Mouse (Mus musculus) lung, postnatal 0 days (tissue): ENCODE measurements at regions not wholly inside any gene's neighbourhood (a gene's known extent, or its start where the extent isn't known, plus 50 kb on each side); places are given as distances from the start of the nearest gene placed in this dataset.

Source experiments
- ATAC-seq: fragments of 200-750 bp; cut with Nextera tagmentation; 2 replicates; pipeline ENCODE4 v1.8.0; 2017; ENCODE audit warnings: moderate library complexity
- DNase-seq: peaks from one replicate; pipeline ENCODE4 v3.0.0-alpha.2; 2016; ENCODE audit warnings: low spot score
- H3K27ac ChIP-seq: fragments of 300-500 bp; sonication (generic); 2 replicates; pipeline ENCODE4 v1.5.1; 2014; ENCODE audit warnings: antibody characterized with exemption, mild to moderate bottlenecking, low read length, mixed read lengths
- H3K27me3 ChIP-seq: fragments of 300-500 bp; sonication (generic); replicated peaks from 2 replicates; pipeline ENCODE4 v1.6.1; 2014; ENCODE audit warnings: low read length, mixed read lengths; ENCODE audit not compliant: insufficient read depth
- H3K36me3 ChIP-seq: fragments of 300-500 bp; sonication (generic); 2 replicates; pipeline ENCODE4 v1.6.1; 2014; ENCODE audit warnings: low read length, mixed read lengths; ENCODE audit not compliant: insufficient read depth
- H3K4me1 ChIP-seq: fragments of 300-500 bp; sonication (generic); 2 replicates; pipeline ENCODE4 v1.6.1; 2014; ENCODE audit warnings: antibody characterized with exemption, low read depth, low read length, mixed read lengths; ENCODE audit not compliant: insufficient read depth
- H3K4me2 ChIP-seq: fragments of 300-500 bp; sonication (generic); replicated peaks from 2 replicates; pipeline ENCODE4 v1.6.1; 2014; ENCODE audit warnings: low read depth, mild to moderate bottlenecking, low read length, moderate library complexity, mixed read lengths
- H3K4me3 ChIP-seq: fragments of 300-500 bp; sonication (generic); 2 replicates; pipeline ENCODE4 v1.5.1; 2014; ENCODE audit warnings: low read depth, low read length
- H3K9ac ChIP-seq: fragments of 300-500 bp; sonication (generic); replicated peaks from 2 replicates; pipeline ENCODE4 v1.6.1; 2014; ENCODE audit warnings: low read depth, mild to moderate bottlenecking
- H3K9me3 ChIP-seq: fragments of 300-500 bp; sonication (generic); 2 replicates; pipeline ENCODE4 v1.6.1; 2016; ENCODE audit warnings: low read length, mixed read lengths
- CTCF ChIP-seq: IDR thresholded peaks from 2 replicates; pipeline ENCODE4 v1.5.1; 2016; ENCODE audit warnings: antibody characterized with exemption, mild to moderate bottlenecking
- EP300 ChIP-seq: IDR thresholded peaks from 2 replicates; pipeline ENCODE4 v1.6.1; 2016; ENCODE audit warnings: antibody characterized with exemption, mild to moderate bottlenecking, control low read depth
- WGBS: fragments of 180-500 bp; shearing (Covaris S2); extraction: QIAGEN DNeasy Blood & Tissue Kit; methylation state at CpG from one replicate; pipeline ENCODE4 v1.1.7; 2014; 5-methylcytosine and 5-hydroxymethylcytosine counted together

DNA sequence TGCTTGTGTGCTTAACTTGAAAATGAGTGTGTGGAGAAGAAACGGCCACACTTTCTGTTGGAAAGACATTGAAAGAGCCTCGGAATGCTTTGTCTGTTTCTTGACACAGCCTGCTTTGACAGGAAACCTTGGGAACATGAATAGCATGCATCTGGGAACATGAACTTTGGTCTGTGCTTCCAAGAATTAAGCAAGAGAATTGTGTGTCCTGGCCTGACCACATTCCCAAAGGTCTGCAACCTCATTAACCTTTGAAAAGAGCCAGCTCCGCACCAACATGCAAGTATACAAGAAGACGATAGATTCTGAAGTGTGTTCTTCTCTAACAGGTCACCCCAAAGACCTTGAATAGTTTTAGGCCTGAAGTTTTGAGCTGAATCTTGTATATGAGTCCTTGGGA, 309.7 kb upstream of the Fam92a start:
- Histone ChIP-seq H3K4me3 (no peak overlapping the region), H3K36me3 (no peaks in the 10 kb centered on the region), H3K27ac (no peak overlapping the region), H3K4me2 (no peak overlapping the region), H3K27me3 (no peaks in the 10 kb centered on the region), H3K9ac (no peak overlapping the region), H3K4me1 (no peaks in the 10 kb centered on the region), H3K9me3 (no peaks in the 10 kb centered on the region)
- TF ChIP-seq EP300: no peak
- no peak for TF ChIP-seq CTCF
- whole genome bisulfite sequencing: 70% methylated on average over 4 of the region's 4 CpGs
- no peak for DNase-seq
- ATAC-seq: no peak

DNA sequence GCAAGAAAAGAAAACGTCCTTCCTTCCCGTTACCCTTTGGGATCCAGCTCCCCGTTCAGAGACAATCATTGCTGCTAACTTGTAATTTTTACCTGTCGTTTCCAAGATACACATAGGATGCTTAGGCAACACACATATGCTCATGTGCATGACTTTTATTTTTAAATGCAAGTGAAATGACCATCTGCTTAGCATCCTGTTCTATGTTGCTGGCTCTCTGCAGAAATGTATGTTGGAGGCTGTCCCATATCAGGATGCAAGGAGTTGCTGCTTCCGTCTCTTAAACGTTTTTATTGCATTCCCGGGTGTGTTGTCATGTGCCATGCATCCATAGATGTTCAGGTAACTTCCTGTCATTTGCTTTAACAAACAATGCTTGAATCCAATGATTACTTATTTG, 304.9 kb upstream of the Fam92a start:
- Histone ChIP-seq H3K27me3 (no peaks in the 10 kb centered on the region), H3K36me3 (no peaks in the 10 kb centered on the region), H3K9me3 (no peaks in the 10 kb centered on the region), H3K27ac (no peak overlapping the region), H3K9ac (no peak overlapping the region), H3K4me3 (no peak overlapping the region), H3K4me2 (no peak overlapping the region), H3K4me1 (no peaks in the 10 kb centered on the region)
- 76% methylated on average over 7 of the region's 7 CpGs for WGBS
- ATAC-seq: no peak
- no peak for DNase-seq
- TF ChIP-seq CTCF: no peak
- TF ChIP-seq EP300: no peak

DNA sequence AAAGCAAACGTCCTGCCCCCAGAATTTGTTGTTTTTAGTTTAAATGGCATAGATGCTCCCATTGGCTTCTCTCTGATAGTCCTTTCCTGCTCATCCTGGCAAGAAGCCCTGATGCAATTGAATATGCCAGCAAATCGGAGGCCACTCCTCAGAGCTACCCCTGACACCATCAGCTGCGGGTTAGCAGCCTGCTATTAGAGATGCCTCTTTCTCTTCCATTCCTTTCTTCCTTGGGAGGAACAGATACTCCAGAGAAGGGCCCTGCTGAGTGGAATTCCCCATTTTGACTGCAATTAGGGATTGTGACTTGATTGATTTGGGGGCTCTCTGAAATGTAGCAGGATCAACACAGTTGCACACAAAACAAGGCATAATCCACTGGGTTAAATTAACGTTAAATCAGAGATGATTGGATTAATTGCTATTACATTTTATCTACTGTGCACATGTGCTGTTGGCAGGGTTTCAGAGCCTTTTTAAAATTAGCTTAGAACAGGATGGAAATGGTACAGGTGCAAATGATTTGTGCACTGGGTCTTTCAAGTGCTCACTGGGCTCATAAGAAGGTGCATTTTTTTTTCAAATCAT, 303.3 kb upstream of the Fam92a start:
- Histone ChIP-seq H3K36me3 (no peaks in the 10 kb centered on the region), H3K4me3 (no peak overlapping the region), H3K9ac (no peak overlapping the region), H3K4me2 (no peak overlapping the region), H3K27ac (no peak overlapping the region), H3K4me1 (no peaks in the 10 kb centered on the region), H3K27me3 (no peaks in the 10 kb centered on the region), H3K9me3 (no peaks in the 10 kb centered on the region)
- ATAC-seq (no peak), DNase-seq (no peak)
- 49% methylated on average over 4 of the region's 4 CpGs for WGBS
- no peak for TF ChIP-seq EP300
- TF ChIP-seq CTCF: no peak

DNA sequence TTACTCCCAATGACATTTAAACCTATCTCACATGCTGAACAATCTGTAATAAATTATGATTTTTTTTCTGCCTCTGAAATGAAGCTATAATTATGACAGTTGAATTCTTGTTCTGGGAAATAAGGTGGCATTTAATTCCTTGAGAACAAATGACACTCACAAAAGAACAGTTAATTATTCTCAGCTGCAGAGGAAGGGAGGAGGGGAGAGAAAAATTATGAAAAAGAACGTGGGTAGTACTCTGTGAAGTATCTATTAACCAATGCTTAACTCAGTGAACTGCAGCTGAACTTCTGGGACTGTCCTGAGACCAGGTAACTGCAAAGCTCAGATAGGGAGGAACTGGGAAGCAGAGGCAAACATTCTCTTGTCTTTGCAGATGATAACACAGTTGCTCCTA, 302.6 kb upstream of the Fam92a start:
- ATAC-seq (no peak), DNase-seq (no peak)
- no peak for TF ChIP-seq CTCF
- TF ChIP-seq EP300: no peak
- Histone ChIP-seq H3K27ac (no peak overlapping the region), H3K27me3 (no peaks in the 10 kb centered on the region), H3K9me3 (no peaks in the 10 kb centered on the region), H3K36me3 (no peaks in the 10 kb centered on the region), H3K4me1 (no peaks in the 10 kb centered on the region), H3K4me2 (no peak overlapping the region), H3K9ac (no peak overlapping the region), H3K4me3 (no peak overlapping the region)
- WGBS: 35% methylated on average over 1 of the region's 1 CpGs

DNA sequence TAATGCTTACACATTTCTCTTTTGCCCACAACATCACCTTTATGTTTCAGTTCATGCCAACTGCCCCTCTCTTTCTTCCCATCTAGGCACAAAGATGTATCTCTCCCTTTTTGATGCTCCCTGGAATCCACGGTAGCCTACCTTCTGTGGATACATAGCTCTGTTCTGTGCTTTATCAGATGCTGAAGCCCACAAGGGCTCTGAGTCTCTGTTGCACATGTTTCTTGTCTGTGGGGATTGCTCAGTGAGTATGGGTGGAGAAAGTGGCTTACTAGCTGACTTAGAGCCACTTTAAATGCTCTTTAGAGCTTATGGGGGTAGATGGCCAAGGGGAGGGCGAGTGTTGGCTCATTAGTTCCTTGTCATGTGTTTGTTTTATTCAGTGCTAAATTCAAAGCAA, 289.9 kb upstream of the Fam92a start:
- WGBS: 84% methylated on average over 2 of the region's 2 CpGs
- Histone ChIP-seq H3K27me3 (no peaks in the 10 kb centered on the region), H3K9ac (no peak overlapping the region), H3K27ac (no peak overlapping the region), H3K36me3 (no peaks in the 10 kb centered on the region), H3K4me3 (no peak overlapping the region), H3K4me2 (no peak overlapping the region), H3K9me3 (no peaks in the 10 kb centered on the region), H3K4me1 (no peaks in the 10 kb centered on the region)
- no peak for DNase-seq
- no peak for TF ChIP-seq CTCF
- no peak for ATAC-seq

DNA sequence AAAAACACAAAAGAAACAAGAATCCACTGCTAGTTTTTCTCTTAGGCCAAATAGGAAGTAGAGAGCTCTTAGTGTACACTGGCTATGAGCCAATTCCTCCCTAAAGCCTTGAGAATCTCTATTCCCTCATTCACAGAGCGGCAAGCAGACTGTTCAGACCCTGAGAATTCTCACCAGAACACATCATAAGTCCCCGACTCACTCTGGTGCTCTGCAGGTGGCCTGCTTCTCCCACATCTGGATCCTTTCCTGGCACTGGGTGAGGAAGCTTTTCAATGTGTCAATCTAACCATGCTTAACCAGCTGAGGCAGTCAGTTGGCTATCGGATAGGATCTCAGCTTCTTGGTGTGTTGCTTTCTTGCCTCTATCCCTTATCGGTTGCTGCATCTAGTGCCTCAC, 289.4 kb upstream of the Fam92a start:
- H3K4me2 ChIP-seq: no peak overlapping the region
- H3K9ac ChIP-seq: no peak overlapping the region
- ATAC-seq (no peak), DNase-seq (peak; percentile 51)
- no peaks in the 10 kb centered on the region for H3K9me3 ChIP-seq
- no peaks in the 10 kb centered on the region for H3K36me3 ChIP-seq
- no peak overlapping the region for H3K27ac ChIP-seq
- no peaks in the 10 kb centered on the region for H3K27me3 ChIP-seq
- no peak for TF ChIP-seq CTCF
- TF ChIP-seq EP300: no peak
- 43% methylated on average over 4 of the region's 4 CpGs for WGBS
- no peak overlapping the region for H3K4me3 ChIP-seq
- H3K4me1 ChIP-seq: no peaks in the 10 kb centered on the region

DNA sequence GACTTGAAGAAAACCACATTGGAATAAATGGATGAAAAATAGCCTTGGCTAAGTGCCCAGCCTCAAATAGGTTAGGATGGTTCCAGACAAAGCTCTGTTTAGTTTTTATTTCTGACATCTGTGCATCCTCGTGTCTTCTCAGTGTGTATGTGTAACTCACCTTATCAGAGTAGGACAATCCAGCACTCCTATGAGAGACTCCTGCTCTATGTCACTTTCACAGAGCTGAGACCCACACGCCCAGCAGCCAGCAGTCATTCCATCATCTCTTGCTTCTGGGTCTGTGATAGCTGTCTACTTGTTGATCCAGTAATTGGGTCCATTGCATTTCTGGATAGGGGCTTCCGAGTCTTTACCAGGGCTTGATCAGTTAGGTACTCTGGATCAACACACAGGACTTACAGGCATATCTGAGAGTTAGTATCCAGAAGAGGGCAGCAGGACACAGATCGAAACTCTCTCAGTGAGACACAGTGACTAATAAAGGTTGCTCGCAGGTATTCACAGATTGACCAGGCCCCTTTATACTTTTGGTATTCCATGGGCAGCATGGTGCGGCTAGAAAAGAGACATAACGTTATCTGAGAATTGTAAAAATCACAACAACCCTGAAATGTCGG, 286.3 kb upstream of the Fam92a start:
- Histone ChIP-seq H3K27ac (no peak overlapping the region), H3K27me3 (no peaks in the 10 kb centered on the region), H3K9me3 (no peaks in the 10 kb centered on the region), H3K9ac (no peak overlapping the region), H3K4me1 (no peaks in the 10 kb centered on the region), H3K4me2 (no peak overlapping the region), H3K4me3 (no peak overlapping the region), H3K36me3 (no peaks in the 10 kb centered on the region)
- DNase-seq (no peak), ATAC-seq (no peak)
- no peak for TF ChIP-seq EP300
- TF ChIP-seq CTCF: no peak
- 65% methylated on average over 8 of the region's 8 CpGs for WGBS
